Mouse (Mus musculus) B cell, adult 67 days (primary cell): Measurements from ENCODE around the gene 6030468B19Rik. TPM values are rescaled to one million over a fixed set of nuclear protein-coding genes. Genes with fewer than 3 reads are reported as not detected.

Experiments used
- total RNA-seq, 2 experiments: library from RNA; stranded (reverse); gene quantifications; 4 replicates each; pipeline ENCODE4 v1.2.4; 2023

6030468B19Rik gene
- total RNA-seq = 1 to 10 TPM; 3.2 to 4.5 TPM

DNA sequence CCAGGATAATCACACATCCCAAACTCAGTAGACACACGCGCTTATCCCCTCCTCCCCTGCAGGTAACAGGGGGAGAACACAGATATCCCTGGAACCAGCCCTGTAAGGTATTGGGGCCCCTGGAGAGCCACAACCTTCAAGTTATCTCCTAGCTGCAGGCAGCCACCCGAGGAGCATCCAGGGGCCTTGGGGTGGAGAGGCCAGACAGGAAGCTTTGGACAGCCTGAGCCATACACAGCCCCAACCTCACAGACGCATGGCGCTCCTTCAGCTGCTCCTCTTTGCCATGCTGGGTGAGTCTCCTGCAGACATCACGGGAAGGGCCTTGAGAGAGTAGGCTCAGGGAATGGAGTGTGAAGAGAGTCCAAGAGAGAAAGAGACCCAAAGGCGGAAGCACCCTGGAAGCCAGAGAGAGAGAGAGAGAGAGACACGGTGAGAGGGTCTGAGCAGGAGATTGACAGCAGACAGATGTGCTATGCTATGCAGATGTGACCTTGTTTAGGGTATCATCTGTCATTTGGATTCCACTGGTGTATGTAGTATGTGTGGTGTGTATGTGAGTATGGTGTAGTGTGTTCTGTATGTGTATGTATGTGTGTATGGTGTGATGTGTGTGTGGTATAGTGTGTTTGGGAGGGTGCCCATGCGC is at the start of gene 6030468B19Rik:
Gene 6030468B19Rik, plus strand, starts transcription at position 150 of the 649 bp plus-strand sequence.

DNA sequence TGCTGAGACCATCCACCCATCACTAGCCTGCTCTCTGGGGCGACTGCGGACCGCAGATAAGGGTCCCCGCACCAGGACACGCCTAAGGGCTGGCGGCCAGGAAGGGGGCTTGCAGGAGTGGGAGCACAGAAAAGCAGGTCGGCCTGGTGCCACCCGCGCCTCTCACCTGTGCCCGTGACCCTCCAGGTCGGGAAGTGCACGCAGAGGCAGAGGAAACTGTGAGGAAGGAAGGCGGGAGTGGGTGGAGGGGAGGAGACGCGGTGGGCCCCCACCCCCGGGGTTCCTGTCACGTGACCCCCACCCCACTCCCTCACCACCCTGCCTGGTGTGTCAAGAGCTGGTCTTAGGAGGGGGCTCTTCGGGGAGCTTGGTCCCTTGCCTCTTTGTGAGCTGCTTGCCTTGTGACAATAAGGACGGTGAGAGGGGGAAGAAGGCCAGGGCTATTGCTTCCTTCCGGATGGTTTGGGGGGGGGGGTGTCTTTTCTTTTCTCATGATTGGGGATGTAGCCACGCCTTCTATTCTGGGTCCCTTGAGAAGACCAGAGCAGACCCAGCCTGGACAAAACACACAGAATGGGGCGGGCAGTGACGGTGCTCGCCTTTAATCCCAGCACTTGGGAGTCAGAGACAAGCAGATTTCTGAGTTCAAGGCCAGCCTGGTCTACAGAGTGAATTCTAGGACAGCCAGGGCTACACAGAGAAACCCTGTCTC is 15.3 kb upstream of the 6030468B19Rik start, which contains the start of the genes Tmc8 and Tmc6:
Gene Tmc8, plus strand, starts transcription at position 84 of the 712 bp plus-strand sequence.
Gene Tmc6, minus strand, starts transcription at position 206 of the 712 bp plus-strand sequence.

DNA sequence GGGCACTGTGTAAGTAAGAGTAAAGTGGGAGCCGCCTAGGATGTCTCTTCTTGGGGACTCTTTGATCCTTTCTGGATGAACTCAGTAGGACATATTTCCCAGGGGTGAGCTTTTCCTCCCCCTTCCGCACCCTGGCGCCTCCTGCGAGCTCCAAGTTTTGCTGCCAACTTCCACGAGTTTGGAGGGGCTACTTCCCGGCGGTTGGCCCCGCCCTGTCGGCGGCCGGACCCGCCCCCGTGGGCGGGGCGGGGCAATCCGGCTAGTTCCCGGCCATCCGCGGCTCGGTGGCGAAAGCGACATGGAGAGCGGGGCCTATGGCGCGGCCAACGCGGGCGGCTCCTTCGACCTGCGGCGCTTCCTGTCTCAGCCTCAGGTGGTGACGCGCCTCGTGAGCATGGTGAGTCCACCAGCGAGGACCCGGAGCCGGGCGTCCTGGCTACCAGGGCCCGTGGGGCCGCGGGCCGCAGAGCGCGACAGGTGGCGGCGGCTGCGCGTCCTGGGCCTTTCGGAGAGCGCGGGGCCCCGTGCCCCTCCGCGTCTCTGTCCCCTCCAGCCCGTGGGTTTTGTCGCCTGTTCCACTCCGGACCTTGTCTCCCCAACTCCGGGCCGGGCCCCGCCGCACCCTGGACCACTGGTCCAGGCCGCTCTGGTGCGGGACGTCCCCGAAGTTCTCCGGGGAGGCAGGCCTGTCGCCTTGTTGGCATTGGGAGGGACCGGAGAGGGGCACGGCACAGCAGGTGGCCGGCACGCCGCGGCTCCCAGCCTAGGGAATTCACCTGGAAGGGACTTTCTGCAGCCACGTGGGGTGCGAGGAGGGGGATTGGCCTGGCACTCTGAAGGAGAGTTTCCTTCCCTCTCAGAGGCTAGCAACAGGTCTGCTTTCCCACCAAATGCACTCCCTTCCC is 12.2 kb downstream of the 6030468B19Rik start, which contains the start of the genes Gm20708 and Syngr2:
Gene Gm20708, plus strand, starts transcription at position 262 of the 905 bp plus-strand sequence.
Gene Syngr2, plus strand, starts transcription at position 262 of the 905 bp plus-strand sequence.

DNA sequence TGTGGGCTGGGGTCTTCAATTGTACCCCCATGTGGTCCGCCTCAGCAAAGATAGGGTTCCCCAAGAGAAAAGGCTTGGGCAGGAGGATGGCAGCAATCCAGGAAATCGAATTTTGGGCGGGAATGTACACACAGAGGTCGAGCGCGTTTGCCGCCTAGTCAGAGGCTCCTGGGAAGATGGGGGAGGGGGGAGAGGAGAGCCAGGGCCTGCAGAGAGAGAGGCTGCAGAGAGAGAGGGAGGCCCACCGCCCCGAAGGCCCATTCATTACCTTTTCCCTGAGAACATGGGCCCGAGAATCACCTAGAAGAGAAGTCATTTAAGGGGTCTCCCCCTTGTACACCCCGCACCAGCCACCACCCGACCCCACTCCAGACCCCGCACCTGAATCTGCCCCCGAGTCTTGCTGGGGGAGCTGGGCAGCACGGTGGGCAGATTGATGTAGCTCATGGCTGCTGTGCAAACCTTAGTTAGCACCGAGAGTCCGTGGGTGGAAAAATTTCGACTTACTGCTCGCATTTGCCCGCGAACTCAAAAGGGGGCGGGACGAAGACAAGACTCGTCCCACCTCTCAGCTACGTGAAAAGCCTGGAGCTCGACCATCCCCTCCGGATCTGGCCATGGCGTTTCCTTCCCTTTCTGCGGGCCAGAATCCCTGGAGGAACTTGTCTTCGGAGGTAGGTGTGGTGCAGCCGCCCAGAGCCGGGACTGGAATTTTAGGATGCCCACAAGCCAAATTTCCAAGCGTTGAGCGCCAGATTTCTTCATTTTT is 28.1 kb downstream of the 6030468B19Rik start, which contains the start of the genes Afmid and Tk1:
Gene Afmid, plus strand, starts transcription at position 592 of the 769 bp plus-strand sequence.
Gene Tk1, minus strand, starts transcription at position 760 of the 769 bp plus-strand sequence.

DNA sequence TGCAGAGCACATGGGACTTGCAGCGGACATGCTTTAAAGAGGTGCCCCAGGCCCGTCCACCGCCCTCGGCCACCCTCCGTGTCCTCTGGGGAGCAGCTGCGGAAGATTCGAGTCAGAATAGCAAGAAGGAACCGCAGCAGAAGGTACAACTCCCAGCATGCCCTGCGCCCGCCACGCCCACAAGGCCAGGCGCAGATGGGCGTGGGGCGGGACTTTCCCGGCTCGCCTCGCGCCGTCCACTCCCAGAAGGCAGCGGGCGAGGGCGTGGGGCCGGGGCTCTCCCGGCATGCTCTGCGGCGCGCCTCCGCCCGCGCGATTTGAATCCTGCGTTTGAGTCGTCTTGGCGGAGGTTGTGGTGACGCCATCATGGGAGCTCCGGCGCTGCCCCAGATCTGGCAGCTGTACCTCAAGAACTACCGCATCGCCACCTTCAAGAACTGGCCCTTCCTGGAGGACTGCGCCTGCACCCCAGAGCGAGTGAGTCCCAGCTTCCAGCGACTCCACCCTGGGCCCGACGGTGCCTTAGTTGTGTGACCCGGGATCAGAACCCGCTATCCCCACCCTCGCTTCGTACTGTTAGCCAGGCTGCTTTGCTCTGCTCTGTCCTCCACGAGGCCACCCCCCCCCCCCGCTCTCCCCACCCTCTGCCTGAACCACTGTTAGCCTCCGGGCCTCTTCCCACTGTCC is 51.7 kb downstream of the 6030468B19Rik start, which contains the start of gene Birc5:
Gene Birc5, plus strand, starts transcription at position 267 of the 687 bp plus-strand sequence.

Other genes with a start within 250 kb of the 6030468B19Rik start
- gene Tnrc6c, start 143.4 kb upstream of the 6030468B19Rik start, total RNA-seq = 10 to 100 TPM; 82.9 to 88.3 TPM
- gene Tmc8, start 15.6 kb upstream of the 6030468B19Rik start, total RNA-seq = 10 to 100 TPM; 71.7 to 72.1 TPM
- 100 to 1,000 TPM; 153 to 154 TPM for gene Tmc6, start 15.5 kb upstream of the 6030468B19Rik start, total RNA-seq
- 10 to 100 TPM in 1 of 2 experiments, 1 to 10 TPM in 1; 9.6 to 14.9 TPM for gene Gm20708, start 12.0 kb downstream of the 6030468B19Rik start, total RNA-seq
- gene Syngr2, start 12.0 kb downstream of the 6030468B19Rik start, total RNA-seq = 100 to 1,000 TPM; 154 to 163 TPM
- 10 to 100 TPM; 30.8 to 31.9 TPM for gene Afmid, start 28.3 kb downstream of the 6030468B19Rik start, total RNA-seq
- gene Tk1, start 28.4 kb downstream of the 6030468B19Rik start, total RNA-seq = 10 to 100 TPM; 37.2 to 67.4 TPM
- 1 to 10 TPM; 2.3 to 5.2 TPM for gene Birc5, start 51.6 kb downstream of the 6030468B19Rik start, total RNA-seq
- not detected for gene Tmem235, start 63.1 kb downstream of the 6030468B19Rik start, total RNA-seq
- gene Tha1, start 75.8 kb downstream of the 6030468B19Rik start, total RNA-seq = 1 to 10 TPM; 2.6 to 2.7 TPM
- 10 to 100 TPM; 22.8 to 35.7 TPM for gene Socs3, start 172.4 kb downstream of the 6030468B19Rik start, total RNA-seq
- gene Pgs1, start 188.6 kb downstream of the 6030468B19Rik start, total RNA-seq = 10 to 100 TPM; 46.2 to 48.8 TPM